Mouse (Mus musculus) erythroblast, adult 5-6 weeks (primary cell): ENCODE measurements around the gene Lrrc20. TPM values are rescaled to one million over a fixed set of nuclear protein-coding genes. Genes with fewer than 3 reads are reported as not detected.
"Not testable (repeated sequence)": the region's sequence is repeated elsewhere in the genome, so short reads cannot be mapped to it uniquely, and the experiment has no call there.

Experiments used
- ATAC-seq: replicated peaks from 2 replicates; pipeline ENCODE4 v1.8.0; 2016; ENCODE audit warnings: moderate number of reproducible peaks, mild to moderate bottlenecking, moderate TSS enrichment, inconsistent platforms; ENCODE audit not compliant: poor library complexity, low FRiP score, severe bottlenecking
- total RNA-seq, 2 experiments: library from RNA; stranded (forward) in 1 of 2; stranded (reverse) in 1 of 2; fragments of 150-400 nt in 1 of 2; fragments of 200-764, 138-1000 nt in 1 of 2; gene quantifications; 2 replicates each; pipeline versions ENCODE4 v1.2.3 to v1.2.4; 2015 to 2017; ENCODE audit warnings: low replicate concordance in 2 of 2

The Lrrc20 gene
- total RNA-seq, 2 experiments from 2014 or later, result 1.3 to 3.2 TPM

GRCm38 (mm10) chr10:61558631-61559030 is 83.0 kb downstream of the Lrrc20 start:
- ATAC-seq, result no peak

- ATAC-seq, result no peak
Measured at GRCm38 (mm10) chr10:61559544-61559943, 83.9 kb downstream of the Lrrc20 start.

GRCm38 (mm10) chr10:61563550-61563949 is 87.9 kb downstream of the Lrrc20 start:
- ATAC-seq, result no peak

GRCm38 (mm10) chr10:61564408-61564807 is 88.8 kb downstream of the Lrrc20 start:
- ATAC-seq, result no peak

- no peak for ATAC-seq
Measured at GRCm38 (mm10) chr10:61570181-61570580, 94.6 kb downstream of the Lrrc20 start.

- no peak for ATAC-seq
Measured at GRCm38 (mm10) chr10:61572126-61572525, 96.5 kb downstream of the Lrrc20 start.

GRCm38 (mm10) chr10:61576120-61576767 is 100.6 kb downstream of the Lrrc20 start:
- no peak for ATAC-seq

GRCm38 (mm10) chr10:61587241-61587849 is 111.7 kb downstream of the Lrrc20 start:
- no peak for ATAC-seq

GRCm38 (mm10) chr10:61597991-61598390 is 122.4 kb downstream of the Lrrc20 start:
- no peak for ATAC-seq

- no peak for ATAC-seq
Measured at GRCm38 (mm10) chr10:61599556-61600114, 124.0 kb downstream of the Lrrc20 start.

GRCm38 (mm10) chr10:61602283-61603033 is 126.9 kb downstream of the Lrrc20 start:
- peak; percentile 81 for ATAC-seq

GRCm38 (mm10) chr10:61604376-61605065 is 128.9 kb downstream of the Lrrc20 start:
- ATAC-seq, result no peak

- ATAC-seq, result not testable (repeated sequence)
Measured at GRCm38 (mm10) chr10:61605381-61605780, 129.8 kb downstream of the Lrrc20 start.

- peak; percentile 53; the same call in 1 of the 2 replicates for ATAC-seq
Measured at GRCm38 (mm10) chr10:61605851-61606250, 130.2 kb downstream of the Lrrc20 start.

GRCm38 (mm10) chr10:61608233-61608632 is 132.6 kb downstream of the Lrrc20 start:
- no peak for ATAC-seq

- ATAC-seq, result no peak
Measured at GRCm38 (mm10) chr10:61610650-61611235, 135.1 kb downstream of the Lrrc20 start.

- no peak for ATAC-seq
Measured at GRCm38 (mm10) chr10:61614311-61614710, 138.7 kb downstream of the Lrrc20 start.

GRCm38 (mm10) chr10:61618528-61618927 is 142.9 kb downstream of the Lrrc20 start:
- no peak for ATAC-seq

- no peak for ATAC-seq
Measured at GRCm38 (mm10) chr10:61621681-61622080, 146.1 kb downstream of the Lrrc20 start.

GRCm38 (mm10) chr10:61623874-61624273 is 148.3 kb downstream of the Lrrc20 start:
- not testable (repeated sequence) for ATAC-seq
